Mouse (Mus musculus) embryo, embryonic 11 days (tissue): ENCODE results near the gene Itpr1.

Source experiments
- DNase-seq: peaks from one replicate; pipeline ENCODE4 v3.0.0-alpha.2; 2015

Gene Itpr1

GRCm38 (mm10) chr6:108482464-108482863, 269.6 kb downstream of the Itpr1 start:
- no peak for DNase-seq

- no peak for DNase-seq
Observed at GRCm38 (mm10) chr6:108486212-108486992, 273.5 kb downstream of the Itpr1 start.

GRCm38 (mm10) chr6:108487300-108487835, 274.5 kb downstream of the Itpr1 start:
- no peak for DNase-seq

- DNase-seq, result no peak
Observed at GRCm38 (mm10) chr6:108488250-108488649, 275.4 kb downstream of the Itpr1 start.

GRCm38 (mm10) chr6:108491969-108492368, 279.1 kb downstream of the Itpr1 start:
- DNase-seq, result peak; percentile 3

- no peak for DNase-seq
Observed at GRCm38 (mm10) chr6:108493753-108494152, 280.9 kb downstream of the Itpr1 start.

- no peak for DNase-seq
Observed at GRCm38 (mm10) chr6:108494185-108494804, 281.4 kb downstream of the Itpr1 start.

- no peak for DNase-seq
Observed at GRCm38 (mm10) chr6:108494994-108495393, 282.1 kb downstream of the Itpr1 start.

GRCm38 (mm10) chr6:108498070-108498469, 285.2 kb downstream of the Itpr1 start:
- DNase-seq, result no peak

- DNase-seq, result no peak
Observed at GRCm38 (mm10) chr6:108503651-108504050, 290.8 kb downstream of the Itpr1 start.

GRCm38 (mm10) chr6:108504717-108505116, 291.8 kb downstream of the Itpr1 start:
- DNase-seq, result no peak

- DNase-seq, result no peak
Observed at GRCm38 (mm10) chr6:108506161-108506560, 293.3 kb downstream of the Itpr1 start.

GRCm38 (mm10) chr6:108507337-108507736, 294.4 kb downstream of the Itpr1 start:
- DNase-seq, result no peak

- DNase-seq, result no peak
Observed at GRCm38 (mm10) chr6:108509320-108509719, 296.4 kb downstream of the Itpr1 start.

- no peak for DNase-seq
Observed at GRCm38 (mm10) chr6:108510101-108510500, 297.2 kb downstream of the Itpr1 start.

GRCm38 (mm10) chr6:108512097-108512496, 299.2 kb downstream of the Itpr1 start:
- DNase-seq, result no peak

GRCm38 (mm10) chr6:108512994-108513393, 300.1 kb downstream of the Itpr1 start:
- no peak for DNase-seq

GRCm38 (mm10) chr6:108516248-108516647, 303.4 kb downstream of the Itpr1 start:
- DNase-seq, result no peak

GRCm38 (mm10) chr6:108517241-108517981, 304.5 kb downstream of the Itpr1 start:
- DNase-seq, result no peak

GRCm38 (mm10) chr6:108517986-108518385, 305.1 kb downstream of the Itpr1 start:
- DNase-seq, result no peak

- DNase-seq, result peak; percentile 18
Observed at GRCm38 (mm10) chr6:108518552-108518951, 305.7 kb downstream of the Itpr1 start.

GRCm38 (mm10) chr6:108519327-108519726, 306.4 kb downstream of the Itpr1 start:
- DNase-seq, result no peak

- no peak for DNase-seq
Observed at GRCm38 (mm10) chr6:108523956-108524616, 311.2 kb downstream of the Itpr1 start.
